Mouse (Mus musculus): ENCODE measurements around the gene Zfp658. TPM values are rescaled to one million over a fixed set of nuclear protein-coding genes. Genes with fewer than 3 reads are reported as not detected.

Zfp658 gene
- total RNA-seq (2014; fragmentation: Nextera tagmentation) (1.7 and 1.9 TPM in 2 replicates), total RNA-seq (2017) (0.98 and 1.5 TPM in 2 replicates)

DNA sequence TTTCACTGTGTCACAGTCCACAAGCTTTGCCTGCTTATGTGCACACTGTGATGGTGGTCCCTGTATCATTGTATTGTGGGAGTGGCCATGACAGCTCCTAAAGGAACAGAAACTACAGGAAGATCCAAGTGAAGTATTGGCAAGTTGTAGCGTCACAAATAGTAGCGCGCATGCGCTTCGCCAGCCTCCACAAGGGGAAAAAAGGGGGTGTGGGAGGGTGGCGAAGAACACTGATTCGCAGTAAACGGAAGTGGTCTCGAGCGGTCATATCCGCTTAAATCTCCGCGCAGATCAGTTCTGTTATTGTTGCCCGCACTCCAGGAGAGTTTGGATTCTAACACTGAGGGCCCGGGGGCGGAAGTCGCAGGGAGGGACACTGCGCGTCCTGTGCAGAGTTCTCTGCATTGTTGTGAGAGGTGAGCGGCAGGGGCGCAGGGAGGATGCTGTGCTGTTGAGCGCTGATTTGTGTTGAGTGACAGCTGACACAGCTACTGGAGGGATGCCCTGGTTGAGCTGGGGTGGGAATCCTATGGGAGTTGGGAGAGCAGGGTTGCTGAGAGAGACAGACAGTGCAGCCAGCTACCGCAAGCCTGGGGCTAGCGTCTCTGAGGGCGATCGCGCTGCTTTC is at the start of gene Zfp658:
Gene Zfp658 (plus strand): TSS at position 251 of the 628 bp plus-strand sequence.
- peak; percentile 75 for ATAC-seq (replicated peaks; ENCODE audit: poor library complexity, severe bottlenecking)

DNA sequence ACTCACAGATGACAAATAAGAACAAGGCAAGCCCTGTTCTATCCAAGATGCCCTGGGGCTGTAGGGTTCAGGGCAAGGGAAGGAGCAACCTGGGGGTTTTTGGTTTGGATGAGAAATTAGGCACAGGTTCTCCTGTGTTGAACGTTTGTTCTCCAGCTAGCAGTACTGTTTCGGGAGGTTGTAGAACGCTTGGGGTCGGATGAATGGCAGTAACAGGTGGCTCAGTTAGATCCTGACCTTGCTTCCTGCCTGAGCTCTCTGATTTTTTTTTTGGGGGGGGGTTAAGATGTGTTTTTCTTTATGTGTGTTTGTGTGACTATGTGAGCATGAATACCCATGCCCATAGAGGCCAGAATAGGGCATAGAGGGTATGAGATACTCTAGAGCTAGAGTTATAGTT is 49.5 kb upstream of the Zfp658 start:
- ATAC-seq (replicated peaks; ENCODE audit: poor library complexity, severe bottlenecking), result no peak

DNA sequence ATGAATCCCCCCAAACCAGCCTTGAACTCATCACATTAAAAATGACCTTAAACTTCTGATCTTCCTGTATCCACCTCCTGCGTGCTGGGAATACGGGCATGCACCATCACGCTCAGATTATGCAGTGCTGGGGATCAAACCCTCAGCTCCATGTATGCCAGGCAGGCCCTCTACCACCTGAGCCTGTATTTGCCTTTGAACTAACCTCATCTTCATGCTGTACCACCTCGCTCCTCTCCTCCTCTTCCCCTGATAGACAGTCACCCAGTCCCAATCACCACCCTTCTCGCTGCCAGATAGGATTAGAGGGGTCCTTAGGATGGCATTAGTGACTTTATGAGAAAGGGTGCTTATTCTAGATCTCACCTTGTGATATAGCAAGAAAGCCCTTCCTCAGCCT is 47.0 kb upstream of the Zfp658 start:
- no peak for ATAC-seq (replicated peaks; ENCODE audit: poor library complexity, severe bottlenecking)

DNA sequence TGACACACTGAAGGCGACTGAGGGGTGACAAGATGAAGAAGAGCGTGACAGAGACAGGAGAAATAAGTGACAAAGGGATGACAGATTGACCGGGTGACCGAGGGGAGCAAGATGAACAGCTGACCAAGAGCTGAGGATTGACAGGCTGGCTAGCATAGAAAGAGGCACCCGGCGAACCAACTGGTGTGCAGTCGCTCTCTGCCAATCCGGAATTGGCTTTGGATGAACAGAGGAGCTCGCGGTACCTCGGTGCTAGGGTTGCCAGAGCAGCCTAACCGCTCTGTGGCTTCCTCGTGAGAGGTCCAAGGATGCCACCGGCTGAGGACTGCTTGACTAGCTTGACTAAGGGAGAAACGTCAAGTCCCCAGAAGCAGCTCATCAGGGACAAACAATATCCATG is 43.7 kb upstream of the Zfp658 start:
- ATAC-seq (replicated peaks; ENCODE audit: poor library complexity, severe bottlenecking), result no peak

DNA sequence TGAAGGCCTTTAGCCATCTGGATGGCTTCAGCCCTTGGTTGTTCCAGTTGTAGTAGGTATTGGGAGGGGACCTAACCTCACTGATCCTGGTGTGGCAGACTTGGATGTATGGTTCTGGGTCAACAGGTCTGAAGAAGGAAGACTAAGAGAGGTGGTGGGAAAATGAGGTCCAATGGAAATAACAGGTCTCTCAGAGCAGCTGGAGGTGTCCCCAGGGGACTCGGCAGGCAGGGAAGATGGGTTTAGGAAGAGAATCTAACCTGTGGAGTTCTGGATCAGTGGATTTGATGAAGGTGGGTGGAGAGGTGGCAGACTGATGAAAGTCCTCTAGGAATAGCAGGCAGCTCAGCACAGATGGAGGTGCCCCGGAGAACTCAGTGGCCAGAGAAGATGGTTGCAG is 39.3 kb upstream of the Zfp658 start:
- ATAC-seq (replicated peaks; ENCODE audit: poor library complexity, severe bottlenecking), result no peak

DNA sequence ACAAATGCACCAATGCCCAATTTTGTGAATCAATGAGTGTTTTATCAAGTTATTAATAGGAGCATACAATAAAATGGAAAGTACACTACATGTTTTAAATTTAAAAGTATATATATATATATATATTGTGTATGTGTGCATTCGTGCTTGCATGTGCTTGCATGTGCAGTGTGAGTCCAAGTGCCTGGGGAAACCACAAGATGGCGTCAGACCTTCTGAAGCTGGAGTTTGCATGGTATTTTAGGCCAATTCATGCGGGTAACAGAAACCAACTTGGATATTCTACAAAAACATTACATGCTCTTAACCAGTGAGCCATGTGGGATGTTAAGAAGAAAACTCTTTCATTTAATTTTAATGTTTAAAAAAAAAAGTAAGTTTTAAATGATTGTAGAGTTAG is 36.7 kb upstream of the Zfp658 start:
- peak; percentile 47; the same call in 1 of the 2 replicates for ATAC-seq (replicated peaks; ENCODE audit: poor library complexity, severe bottlenecking)

DNA sequence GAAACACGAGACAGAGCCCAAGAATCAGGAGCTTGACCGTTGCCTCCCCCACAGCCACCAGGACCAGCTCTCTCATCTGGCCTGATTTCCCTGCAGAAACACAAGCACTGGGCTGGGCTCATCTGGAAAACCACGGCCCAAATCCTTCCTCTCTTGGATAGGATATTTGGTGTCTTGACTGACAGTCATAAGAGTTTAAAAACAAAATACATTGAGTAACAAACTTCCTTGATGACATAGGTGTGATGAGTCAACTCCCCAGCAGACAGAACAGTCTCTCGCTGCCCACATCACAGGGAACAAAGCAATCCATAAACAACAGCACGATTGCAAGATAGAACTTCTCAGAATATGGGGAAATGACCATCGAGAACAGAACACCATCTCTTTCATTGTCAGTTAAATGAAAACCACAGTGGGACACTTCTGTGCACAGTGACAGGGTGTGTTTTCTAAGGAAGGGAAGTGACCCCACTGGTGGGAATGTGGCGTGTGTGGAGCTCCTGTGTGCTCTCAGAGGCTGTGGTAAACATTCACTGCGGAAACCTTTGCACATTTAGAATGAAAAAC is 31.8 kb upstream of the Zfp658 start:
- ATAC-seq (replicated peaks; ENCODE audit: poor library complexity, severe bottlenecking), result peak; percentile 73

DNA sequence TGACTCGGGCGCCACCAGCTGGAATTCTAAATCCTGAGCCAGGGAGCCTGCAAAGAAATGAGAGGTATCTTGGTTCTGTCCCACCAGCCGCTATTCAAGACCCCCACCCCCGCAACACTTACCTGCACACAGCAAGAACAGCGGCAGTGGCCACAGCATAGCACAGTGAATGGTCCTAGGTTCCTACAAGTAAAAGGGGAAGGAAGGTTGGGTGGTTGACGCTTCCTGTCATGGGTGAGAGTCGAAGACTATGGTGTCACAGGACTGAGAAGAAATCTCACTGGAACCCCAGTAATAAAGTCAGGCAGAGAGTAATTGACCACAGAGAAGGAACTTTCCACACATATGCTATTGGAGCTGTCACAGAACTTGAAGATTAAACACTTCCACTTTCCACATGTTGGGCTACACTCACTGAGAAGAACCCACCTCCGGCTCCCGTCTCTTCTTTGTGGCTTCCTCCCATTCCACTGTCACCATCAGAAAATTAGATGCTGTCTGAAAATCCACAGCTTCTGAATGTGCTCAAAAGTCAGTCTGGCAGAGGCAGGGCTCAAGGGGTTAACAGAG is 29.0 kb upstream of the Zfp658 start:
- peak; percentile 78 for ATAC-seq (replicated peaks; ENCODE audit: poor library complexity, severe bottlenecking)

DNA sequence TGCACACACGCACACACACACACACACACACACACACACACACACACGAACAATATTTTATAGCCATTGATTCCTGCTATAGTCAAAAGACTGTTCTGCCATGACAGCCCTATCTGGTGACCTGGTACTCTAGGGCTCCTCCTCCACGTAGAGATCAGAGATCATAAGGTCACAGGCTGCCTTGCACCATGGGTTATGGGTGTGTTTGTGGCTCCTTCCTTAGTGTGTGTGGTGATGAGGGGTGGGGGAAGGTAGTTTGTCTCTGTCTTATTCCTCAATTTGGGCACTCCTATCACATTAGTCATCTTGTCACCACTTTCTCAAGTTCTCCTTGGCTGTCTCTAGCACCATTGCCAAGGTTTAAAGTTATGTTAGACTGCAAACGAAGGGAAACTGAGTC is 23.5 kb upstream of the Zfp658 start:
- peak; percentile 72 for ATAC-seq (replicated peaks; ENCODE audit: poor library complexity, severe bottlenecking)

DNA sequence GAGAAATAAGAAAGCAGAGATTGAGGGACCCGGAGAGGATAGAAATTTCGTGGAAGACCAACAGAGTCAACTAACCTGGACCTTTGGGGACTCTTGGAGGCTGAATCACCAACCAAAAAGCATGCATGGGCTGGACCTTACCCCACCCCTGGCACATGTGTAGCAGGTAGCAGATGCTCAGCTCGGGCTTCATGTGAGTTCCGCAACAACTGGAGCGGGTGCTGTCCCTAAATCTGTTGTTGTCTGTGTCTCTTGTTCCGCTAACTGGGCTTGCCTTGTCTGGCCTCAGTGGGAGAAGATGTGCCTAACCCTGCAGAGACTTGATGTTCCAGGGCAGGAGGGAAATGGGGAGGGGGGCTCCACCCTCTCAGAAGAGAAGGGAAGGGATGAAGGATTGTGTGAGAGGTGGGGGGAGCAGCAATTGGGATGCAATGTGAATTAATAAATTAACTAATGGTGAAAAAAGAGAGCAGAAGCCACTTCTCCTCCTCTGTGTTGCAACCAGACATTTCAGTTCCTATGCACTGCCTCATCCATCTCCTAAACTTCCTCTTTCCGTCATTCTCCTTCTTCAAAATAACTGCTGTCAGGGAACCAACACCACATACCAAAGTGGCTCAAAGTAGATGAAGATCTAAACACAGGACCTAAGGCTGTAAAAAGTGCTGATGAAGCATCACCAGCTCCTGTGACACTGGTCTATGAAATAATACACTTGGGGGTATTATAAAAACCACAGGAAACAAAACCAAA is 17.7 kb upstream of the Zfp658 start, which contains the start of gene Cd33:
Gene Cd33 (minus strand): TSS at position 204 of the 753 bp plus-strand sequence.
- peak; percentile 67 for ATAC-seq (replicated peaks; ENCODE audit: poor library complexity, severe bottlenecking)

DNA sequence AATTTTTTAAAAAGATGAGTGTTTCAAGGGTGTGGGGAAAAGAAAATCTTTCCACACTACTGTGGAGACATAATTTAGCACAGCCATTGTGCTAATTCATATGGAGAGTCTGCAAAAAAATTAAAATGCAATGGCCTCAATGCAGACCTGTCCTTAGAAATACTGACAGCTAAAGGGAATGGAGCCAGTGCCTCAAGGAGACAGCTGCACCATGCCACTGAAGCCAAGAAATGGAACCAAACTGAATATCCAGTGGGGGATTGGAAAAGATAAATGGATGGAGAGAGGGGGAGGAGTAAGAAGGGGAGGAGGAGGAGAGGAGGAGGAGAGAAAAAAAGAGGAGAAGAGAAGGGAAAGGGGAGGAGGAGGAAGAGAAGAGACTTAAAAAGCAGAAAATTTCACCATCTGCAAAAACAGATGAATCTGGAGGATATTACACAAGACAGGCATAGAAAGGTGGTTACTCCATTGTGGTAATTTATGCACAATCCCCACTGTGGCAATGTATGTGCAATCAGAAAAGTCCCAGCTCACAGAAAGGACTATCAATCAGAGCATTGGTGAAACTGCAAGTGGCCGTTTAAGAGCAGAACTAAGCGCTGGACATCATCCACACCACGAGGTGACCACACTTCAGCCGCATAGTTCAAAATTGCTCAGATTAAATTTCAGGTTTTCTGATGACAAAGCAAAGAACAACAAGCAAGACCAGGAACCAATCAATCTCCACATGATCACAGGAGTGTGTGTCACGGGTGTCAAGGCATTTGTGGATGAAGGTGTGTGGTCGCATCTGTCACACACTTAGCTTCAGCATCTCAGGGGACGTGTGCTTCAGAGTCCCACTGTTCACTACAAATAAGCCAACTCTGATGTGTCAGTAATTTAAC is 16.2 kb upstream of the Zfp658 start:
- peak; percentile 78 for ATAC-seq (replicated peaks; ENCODE audit: poor library complexity, severe bottlenecking)

DNA sequence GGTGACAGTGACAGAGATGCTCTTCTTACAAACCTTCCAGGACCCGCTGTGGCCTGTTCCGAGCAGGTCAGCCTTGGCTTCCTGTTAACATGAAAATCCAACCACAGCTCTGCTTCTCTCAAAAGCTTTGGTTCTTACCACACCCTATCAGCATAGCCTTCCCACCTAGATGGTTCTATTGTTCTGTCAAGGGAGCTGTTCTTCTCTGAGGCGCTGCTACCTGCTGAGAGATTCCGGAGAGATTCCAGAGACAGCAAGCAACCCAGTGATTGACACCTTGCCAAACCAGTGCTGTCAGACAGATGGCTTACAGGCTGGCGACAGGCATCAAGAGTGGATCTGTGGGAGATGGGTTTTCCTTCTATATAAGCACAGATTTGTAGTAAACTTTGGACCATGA is 14.4 kb upstream of the Zfp658 start:
- ATAC-seq (replicated peaks; ENCODE audit: poor library complexity, severe bottlenecking), result no peak

DNA sequence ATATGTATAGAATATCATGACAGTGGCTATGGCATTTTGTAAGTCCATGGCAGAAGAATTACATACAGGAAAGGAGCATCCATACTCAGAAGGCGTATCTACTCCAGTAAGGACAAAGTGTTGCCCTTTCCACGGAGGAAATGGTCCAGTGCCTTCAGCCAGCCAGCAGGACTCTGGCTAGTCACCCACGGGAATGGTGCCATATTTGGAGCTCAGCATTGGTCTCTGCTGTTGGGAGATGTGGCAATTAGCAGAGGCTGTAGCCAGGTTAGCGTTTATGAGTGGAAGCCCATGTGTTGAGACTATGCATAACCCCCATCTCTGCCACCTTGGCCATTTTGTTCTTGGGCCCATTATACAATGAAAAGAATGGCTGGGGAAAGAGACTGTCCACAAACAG is 13.8 kb upstream of the Zfp658 start:
- ATAC-seq (replicated peaks; ENCODE audit: poor library complexity, severe bottlenecking), result no peak

DNA sequence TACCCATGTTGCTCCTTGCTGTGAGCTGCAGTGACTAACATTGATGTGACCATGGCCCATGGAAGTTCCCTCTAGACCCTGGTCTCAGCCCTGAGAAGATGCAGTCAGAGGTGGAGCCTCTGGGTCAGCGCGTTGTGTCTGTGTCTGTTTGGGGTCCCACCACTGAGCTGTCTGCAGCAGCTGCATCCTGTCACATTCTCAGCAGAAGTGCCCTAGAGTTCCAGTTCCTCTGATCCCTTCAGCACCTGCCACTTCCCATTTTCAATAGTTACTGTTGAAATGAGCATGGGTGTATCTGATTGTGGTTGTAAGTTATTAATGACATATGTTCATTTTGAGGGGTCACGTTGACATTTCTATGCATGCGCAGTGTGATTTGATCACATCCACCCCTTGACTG is 8.9 kb upstream of the Zfp658 start:
- peak; percentile 88 for ATAC-seq (replicated peaks; ENCODE audit: poor library complexity, severe bottlenecking)

DNA sequence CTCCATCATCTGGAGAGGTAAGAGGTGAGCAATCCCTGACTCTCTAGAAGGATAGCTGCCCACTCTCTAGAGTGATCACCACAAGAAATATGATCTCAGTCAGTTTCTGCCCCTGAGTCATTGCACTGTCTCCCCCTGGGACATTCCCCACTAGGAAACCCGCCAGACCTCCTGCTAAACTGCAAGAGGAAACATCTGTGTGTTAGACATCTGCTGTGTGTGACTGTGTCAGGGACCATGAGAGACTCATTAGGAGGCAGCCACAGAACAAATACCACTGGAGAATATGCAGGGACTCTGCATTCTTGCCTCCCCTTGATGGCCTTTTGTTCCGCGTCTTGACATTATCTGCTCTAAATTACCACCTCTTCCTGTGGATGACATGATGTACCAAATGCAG is 7.5 kb upstream of the Zfp658 start:
- ATAC-seq (replicated peaks; ENCODE audit: poor library complexity, severe bottlenecking), result peak; percentile 71

DNA sequence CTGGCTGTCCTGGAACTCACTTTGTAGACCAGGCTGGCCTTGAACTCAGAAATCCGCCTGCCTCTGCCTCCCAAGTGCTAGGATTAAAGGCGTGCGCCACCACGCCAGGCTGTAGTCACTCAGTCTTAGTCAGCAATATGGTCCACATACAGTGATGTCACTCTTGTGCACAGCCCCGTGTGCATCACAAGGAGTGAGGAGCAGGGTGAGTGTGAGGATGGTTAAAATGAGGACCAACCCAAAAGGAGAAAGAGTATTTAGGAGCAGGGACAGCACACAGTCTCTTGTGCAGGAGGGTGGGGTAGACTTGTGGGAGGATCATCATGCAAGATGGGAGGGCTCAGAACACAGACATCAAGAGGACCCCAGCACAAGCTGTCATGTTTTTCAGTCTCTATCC is 6.7 kb upstream of the Zfp658 start:
- ATAC-seq (replicated peaks; ENCODE audit: poor library complexity, severe bottlenecking), result no peak

DNA sequence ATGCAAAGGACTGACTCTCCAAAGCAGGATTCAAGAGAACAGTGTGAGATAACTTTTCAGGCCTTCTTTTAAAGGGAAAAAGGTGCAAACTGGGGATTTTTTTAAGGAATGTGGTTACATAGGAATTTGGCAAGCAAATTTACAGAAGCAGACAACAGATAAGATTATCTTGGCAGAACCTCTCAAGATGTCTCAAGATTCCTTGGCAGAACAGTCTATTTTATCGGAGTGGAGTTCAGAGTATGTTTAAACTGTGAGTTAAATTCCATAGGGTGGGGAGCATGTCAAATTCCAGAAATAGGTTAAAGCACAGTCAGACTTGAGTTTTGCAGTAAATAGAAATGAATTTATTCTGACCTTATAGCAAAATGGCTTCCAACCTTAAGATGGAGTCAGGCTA is 5.2 kb upstream of the Zfp658 start:
- no peak for ATAC-seq (replicated peaks; ENCODE audit: poor library complexity, severe bottlenecking)

DNA sequence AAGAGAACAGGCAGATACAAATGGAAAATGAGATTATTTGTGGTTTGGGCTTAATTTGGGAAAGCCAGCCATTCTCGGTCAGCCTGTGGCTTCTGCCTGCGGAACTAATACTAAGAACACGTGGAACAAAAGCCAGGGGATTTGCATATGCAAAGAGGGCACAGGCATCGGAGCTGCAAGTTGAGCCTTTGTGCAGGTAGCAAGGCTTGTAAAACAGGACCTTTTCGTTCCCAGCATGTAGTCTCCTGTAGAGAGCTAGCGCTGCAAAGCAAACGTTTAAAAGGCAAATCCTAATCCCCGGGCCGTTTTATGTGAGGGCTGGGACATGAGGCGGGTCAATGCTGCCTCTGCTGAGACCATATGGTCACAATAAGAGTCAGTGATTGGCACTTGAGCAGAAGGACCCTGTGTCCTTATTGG is 605 bp downstream of the Zfp658 start:
- ATAC-seq (replicated peaks; ENCODE audit: poor library complexity, severe bottlenecking), result peak; percentile 28

DNA sequence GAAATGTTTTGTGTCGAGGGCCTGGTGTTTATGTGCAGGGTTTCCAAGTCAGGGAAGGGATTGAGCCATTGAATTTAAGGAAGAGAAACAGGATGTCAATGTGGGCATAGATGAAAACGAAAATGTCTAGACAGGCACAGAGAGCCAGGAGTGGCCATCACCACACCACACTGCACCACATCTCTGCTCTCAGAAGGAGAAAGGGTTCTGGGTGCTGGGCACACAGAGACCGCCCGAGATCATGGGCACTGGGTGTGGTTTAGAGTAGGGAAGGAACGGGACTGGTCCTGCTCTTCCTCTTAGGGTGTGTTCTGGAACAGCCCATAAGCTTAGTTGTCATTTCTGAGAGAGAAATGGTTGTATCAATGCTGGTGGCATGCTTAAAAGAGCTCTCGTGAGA is 1.2 kb downstream of the Zfp658 start:
- peak; percentile 69 for ATAC-seq (replicated peaks; ENCODE audit: poor library complexity, severe bottlenecking)

DNA sequence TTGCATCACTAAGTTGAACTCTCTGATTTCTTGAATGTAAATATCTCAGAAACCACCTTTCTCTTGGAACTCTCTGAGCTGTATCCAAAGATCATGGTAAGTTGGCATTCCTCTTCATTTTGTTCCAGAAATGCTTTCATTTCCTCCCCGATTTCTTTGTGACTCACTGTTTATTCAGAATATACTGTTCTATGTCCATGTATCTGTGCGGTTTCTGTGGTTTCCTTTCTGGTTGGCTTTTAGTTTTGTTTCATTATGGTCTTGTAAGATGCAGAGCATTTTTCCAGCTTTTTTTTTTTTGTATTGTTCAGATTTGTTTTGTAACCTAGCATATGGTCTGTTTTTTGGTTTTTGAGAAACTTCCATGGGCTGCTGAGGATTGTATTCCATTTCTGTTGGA is 9.2 kb downstream of the Zfp658 start:
- ATAC-seq (replicated peaks; ENCODE audit: poor library complexity, severe bottlenecking), result peak; percentile 44
